Mouse (Mus musculus): ENCODE results near the gene Tbx18. TPM values are rescaled to one million over a fixed set of nuclear protein-coding genes. Genes with fewer than 3 reads are reported as not detected.

Gene Tbx18
- total and polyA plus RNA-seq, 3 experiments: not detected

DNA sequence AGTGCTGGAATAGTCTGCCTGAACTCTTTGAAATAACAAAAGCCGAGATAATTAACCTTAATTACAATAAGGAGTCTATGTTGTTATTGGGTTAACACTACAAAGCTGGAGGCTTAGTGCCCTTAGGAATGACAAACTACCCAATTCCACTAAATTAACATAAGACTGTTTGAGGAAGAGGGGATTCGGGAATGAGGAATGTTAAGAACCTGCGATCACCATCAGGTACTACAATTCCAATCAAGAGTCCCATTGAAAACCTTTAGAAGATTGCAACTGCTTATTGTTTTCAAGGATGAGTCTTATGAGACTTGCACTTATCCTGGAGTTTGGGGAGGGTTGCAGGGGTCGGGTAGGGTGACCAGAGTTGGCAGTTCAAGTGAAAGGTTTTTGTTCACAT, 24.6 kb upstream of the Tbx18 start:
- H3K9ac ChIP-seq (ENCODE audit: insufficient read depth, low read depth): no peak overlapping the region
- no peak overlapping the region for H3K4me2 ChIP-seq (ENCODE audit: insufficient read depth, low read depth, poor library complexity, severe bottlenecking)
- H3K27ac ChIP-seq (ENCODE audit: insufficient read depth, low read depth): no peak overlapping the region
- no peaks in the 10 kb centered on the region for H3K9me3 ChIP-seq (replicated peaks; ENCODE audit: low read length)
- TF ChIP-seq ZKSCAN1 (IDR thresholded peaks at IDR 0.05; ENCODE audit: borderline replicate concordance, low read depth, low read length) (no peak), MXI1 (IDR thresholded peaks at IDR 0.05; ENCODE audit: low read depth, low read length) (no peak), IRF4 (IDR thresholded peaks at IDR 0.05; ENCODE audit: low read depth, low read length) (no peak), ELF1 (IDR thresholded peaks at IDR 0.05; ENCODE audit: low read depth, low read length) (no peak), MAZ (IDR thresholded peaks at IDR 0.05; ENCODE audit: low read depth, low read length) (no peak), ETS1 (conservative IDR thresholded peaks at IDR 0.05; ENCODE audit: low read depth, low read length) (no peak), MAX (IDR thresholded peaks at IDR 0.05; ENCODE audit: low read length) (no peak), USF1 (IDR thresholded peaks at IDR 0.05; ENCODE audit: low read depth, low read length) (no peak), USF2 (conservative IDR thresholded peaks at IDR 0.05; ENCODE audit: low read depth, low read length) (no peak), SIN3A (IDR thresholded peaks at IDR 0.05; ENCODE audit: low read length) (no peak), MAFK (IDR thresholded peaks at IDR 0.05; ENCODE audit: insufficient replicate concordance, low read length) (no peak), NELFE (IDR thresholded peaks at IDR 0.05; ENCODE audit: low read depth, low read length) (no peak), JUN (IDR thresholded peaks at IDR 0.05; ENCODE audit: insufficient read depth, low read depth, low read length) (no peak)
- in situ Hi-C loops (cut with MboI; ENCODE audit: low pct_ligation_motif_present, low pct_unique_long_range_greater_than_20kb, low sequenced_read_pairs) (no loop called here), dilution Hi-C loops (cut with MboI; ENCODE audit: extremely low pct_ligation_motif_present, extremely low pct_unique_long_range_greater_than_20kb, low sequenced_read_pairs) (no loop called here)
- H3K36me3 ChIP-seq (replicated peaks in 1 of 2; ENCODE audit: control insufficient read depth in 1 of 2, insufficient read depth in 1 of 2, low read length in 1 of 2): no peaks in the 10 kb centered on the region
- no peaks in the 10 kb centered on the region for H3K79me2 ChIP-seq (replicated peaks; ENCODE audit: control insufficient read depth, extremely low read depth, insufficient read depth, poor library complexity, severe bottlenecking)
- no peaks in the 10 kb centered on the region for H3K4me1 ChIP-seq (ENCODE audit: control insufficient read depth in 1 of 2, insufficient read depth in 2 of 2)
- DNase-seq (ENCODE audit: extremely low read depth): no peak
- no peak overlapping the region for H3K4me3 ChIP-seq (replicated peaks in 1 of 3; ENCODE audit: low read depth in 2 of 3, low read length in 2 of 3, poor library complexity in 1 of 3)
- no peaks in the 10 kb centered on the region for H3K27me3 ChIP-seq (replicated peaks)

DNA sequence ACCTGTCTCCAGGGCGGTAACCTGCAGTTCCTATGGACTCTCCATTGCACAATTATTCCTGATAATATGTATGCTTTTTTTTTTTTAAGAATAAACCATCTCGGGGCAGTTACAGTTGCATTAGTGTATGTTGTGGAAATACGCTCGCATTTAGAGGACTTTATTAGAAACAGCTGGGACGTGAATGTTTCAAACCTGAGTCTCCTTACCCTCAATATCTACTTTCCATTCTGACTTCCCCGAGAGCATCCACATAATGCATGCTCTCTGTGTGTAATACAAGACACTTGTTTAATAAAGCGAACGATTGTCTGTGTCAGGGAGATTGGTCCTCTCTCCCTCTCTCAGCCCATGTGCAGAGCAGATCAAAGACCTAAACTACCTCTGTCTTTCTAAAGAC, 10.5 kb upstream of the Tbx18 start:
- Histone ChIP-seq H3K4me3 (replicated peaks in 1 of 3; ENCODE audit: low read depth in 2 of 3, low read length in 2 of 3, poor library complexity in 1 of 3) (no peak overlapping the region), H3K27ac (ENCODE audit: insufficient read depth, low read depth) (no peak overlapping the region), H3K4me1 (ENCODE audit: control insufficient read depth in 1 of 2, insufficient read depth in 2 of 2) (no peaks in the 10 kb centered on the region), H3K4me2 (ENCODE audit: insufficient read depth, low read depth, poor library complexity, severe bottlenecking) (no peak overlapping the region), H3K9ac (ENCODE audit: insufficient read depth, low read depth) (no peak overlapping the region), H3K9me3 (replicated peaks; ENCODE audit: low read length) (peaks cover 14% of the 10 kb centered on the region), H3K79me2 (replicated peaks; ENCODE audit: control insufficient read depth, extremely low read depth, insufficient read depth, poor library complexity, severe bottlenecking) (no peaks in the 10 kb centered on the region), H3K27me3 (replicated peaks) (no peaks in the 10 kb centered on the region), H3K36me3 (replicated peaks in 1 of 2; ENCODE audit: control insufficient read depth in 1 of 2, insufficient read depth in 1 of 2, low read length in 1 of 2) (no peaks in the 10 kb centered on the region)
- no peak for DNase-seq (ENCODE audit: extremely low read depth)
- TF ChIP-seq GABPA (IDR thresholded peaks at IDR 0.05; ENCODE audit: insufficient replicate concordance, low read depth, low read length) (no peak), USF2 (conservative IDR thresholded peaks at IDR 0.05; ENCODE audit: low read depth, low read length) (no peak), IRF4 (IDR thresholded peaks at IDR 0.05; ENCODE audit: low read depth, low read length) (no peak), MAFK (IDR thresholded peaks at IDR 0.05; ENCODE audit: insufficient replicate concordance, low read length) (no peak), MAX (IDR thresholded peaks at IDR 0.05; ENCODE audit: low read length) (no peak)
- in situ Hi-C loops (cut with MboI; ENCODE audit: low pct_ligation_motif_present, low pct_unique_long_range_greater_than_20kb, low sequenced_read_pairs): no loop called here
- dilution Hi-C loops (cut with MboI; ENCODE audit: extremely low pct_ligation_motif_present, extremely low pct_unique_long_range_greater_than_20kb, low sequenced_read_pairs): no loop called here

Data from CH12.LX (cell line).